Mouse (Mus musculus) ES-E14 (cell line): ENCODE measurements around the gene Btbd6.

Experiments used
- ZC3H11A ChIP-seq: IDR thresholded peaks from 2 replicates; pipeline ENCODE4 v1.6.1; 2012; ENCODE audit warnings: low read depth, mild to moderate bottlenecking, inconsistent platforms, low read length, borderline replicate concordance
- ZNF384 ChIP-seq: IDR thresholded peaks from 2 replicates; pipeline ENCODE4 v1.6.1; 2012; ENCODE audit warnings: low read depth, low read length, inconsistent platforms

DNA sequence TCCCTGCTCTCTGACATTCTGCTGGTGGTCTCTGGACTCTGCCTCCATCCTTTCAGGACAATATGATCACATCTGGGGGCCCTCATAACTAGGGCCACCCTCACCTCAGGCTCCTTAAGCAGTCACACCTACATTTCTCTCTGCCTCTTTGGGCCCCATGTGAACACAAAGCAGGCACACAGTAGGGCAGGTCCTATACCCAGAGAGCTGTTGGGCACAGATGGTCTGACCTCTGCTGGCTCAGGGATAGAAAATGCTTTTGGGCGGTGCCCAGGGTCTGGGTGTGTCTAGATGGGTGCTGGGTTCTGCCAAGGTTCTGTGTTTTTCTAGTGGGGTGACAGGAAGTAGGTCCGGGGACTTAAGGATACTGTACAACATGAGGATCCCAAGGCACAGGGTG is 32.6 kb upstream of the Btbd6 start:
- no peak for TF ChIP-seq ZNF384
- TF ChIP-seq ZC3H11A = no peak
